Mouse (Mus musculus): ENCODE results near the gene Mrpl44.

Mrpl44 gene

GRCm38 (mm10) chr1:79775927-79776458 is at the start of gene Mrpl44, which contains the start of gene Wdfy1:
Gene Mrpl44 (plus strand): TSS chr1:79776018.
Gene Wdfy1 (minus strand): TSS chr1:79776143.
- DNase-seq (ENCODE audit: low spot score) = peak; percentile 94

GRCm38 (mm10) chr1:79734794-79735193 is 41.0 kb upstream of the Mrpl44 start:
- DNase-seq (ENCODE audit: low spot score) = no peak

DNA sequence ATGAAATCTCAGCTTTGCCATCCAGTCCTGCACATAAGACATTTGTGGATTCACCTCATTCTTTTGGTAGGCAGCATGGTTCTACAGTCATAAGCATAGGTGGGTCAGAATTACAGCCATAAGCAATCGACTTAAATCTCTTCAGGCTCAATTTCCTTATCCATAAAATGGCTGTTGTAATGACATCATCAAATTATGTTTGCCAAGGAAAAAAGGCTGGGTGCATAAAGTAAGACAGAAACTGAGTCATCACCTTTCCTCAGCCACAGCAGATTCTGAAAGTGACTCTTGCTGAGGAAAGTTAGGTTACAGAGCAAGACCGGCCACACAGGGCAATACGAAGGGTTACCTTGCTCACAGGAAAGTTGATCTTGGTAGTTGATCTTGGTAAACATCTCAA is 39.4 kb upstream of the Mrpl44 start:
- no peak for DNase-seq (ENCODE audit: low spot score)

GRCm38 (mm10) chr1:79739726-79740125 is 36.1 kb upstream of the Mrpl44 start:
- no peak for DNase-seq (ENCODE audit: low spot score)

DNA sequence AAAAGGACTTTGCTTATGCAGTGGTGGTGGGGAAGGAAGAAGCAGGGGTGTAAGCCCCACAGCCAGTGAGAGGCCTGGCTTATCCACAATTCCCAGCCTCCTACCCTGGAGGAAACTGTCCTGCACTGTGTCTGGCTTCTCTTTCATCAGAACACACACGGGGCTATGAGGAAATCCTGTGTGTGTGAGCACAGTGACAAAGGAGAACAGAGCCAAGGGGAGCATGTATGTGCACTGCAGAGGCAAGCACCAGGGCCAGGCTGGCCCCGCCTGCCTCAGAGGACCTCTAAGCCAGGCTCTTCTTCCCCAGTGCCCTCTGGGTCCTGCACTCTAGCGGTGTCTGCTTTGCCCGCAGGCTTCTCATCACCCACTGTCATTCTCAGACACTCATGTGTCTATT is 34.8 kb upstream of the Mrpl44 start:
- DNase-seq (ENCODE audit: low spot score) = no peak

DNA sequence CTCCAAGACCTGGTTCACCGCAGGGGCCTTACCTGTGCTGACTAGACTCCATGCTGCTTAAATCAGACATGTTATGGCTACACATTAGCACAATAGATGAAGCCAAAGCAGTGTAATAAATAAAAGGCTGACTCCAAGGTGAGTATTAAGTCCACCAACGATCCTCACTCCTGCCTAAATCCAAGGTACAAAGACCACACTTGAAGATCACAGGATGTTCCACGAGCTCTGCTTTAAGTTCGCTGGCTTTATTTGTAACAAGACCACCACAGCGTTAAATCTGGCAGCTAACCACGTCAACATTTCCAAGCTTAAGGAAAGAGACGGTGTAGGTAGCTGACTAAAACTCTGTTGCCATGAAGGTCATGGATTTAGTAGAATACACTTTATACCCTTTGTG is 32.9 kb upstream of the Mrpl44 start:
- no peak for DNase-seq (ENCODE audit: low spot score)

DNA sequence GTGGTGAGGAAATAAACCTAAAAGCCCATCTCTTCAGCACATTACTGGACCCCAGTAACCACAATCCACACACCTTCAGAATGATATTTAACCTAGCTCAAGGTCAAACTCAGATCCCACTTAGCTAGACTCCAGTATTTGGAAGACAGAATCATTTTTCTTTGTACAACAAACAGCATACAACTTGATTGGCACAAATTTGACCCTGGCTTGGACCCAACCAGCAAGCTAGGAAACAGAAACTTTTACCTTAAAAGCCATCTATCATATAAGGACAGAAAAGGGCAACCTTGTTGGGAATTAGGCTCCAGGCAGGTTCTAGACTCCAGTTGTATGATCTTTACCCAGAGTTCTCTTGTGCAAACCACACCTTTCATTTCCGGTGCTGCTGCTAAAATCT is 32.4 kb upstream of the Mrpl44 start:
- DNase-seq (ENCODE audit: low spot score) = no peak

DNA sequence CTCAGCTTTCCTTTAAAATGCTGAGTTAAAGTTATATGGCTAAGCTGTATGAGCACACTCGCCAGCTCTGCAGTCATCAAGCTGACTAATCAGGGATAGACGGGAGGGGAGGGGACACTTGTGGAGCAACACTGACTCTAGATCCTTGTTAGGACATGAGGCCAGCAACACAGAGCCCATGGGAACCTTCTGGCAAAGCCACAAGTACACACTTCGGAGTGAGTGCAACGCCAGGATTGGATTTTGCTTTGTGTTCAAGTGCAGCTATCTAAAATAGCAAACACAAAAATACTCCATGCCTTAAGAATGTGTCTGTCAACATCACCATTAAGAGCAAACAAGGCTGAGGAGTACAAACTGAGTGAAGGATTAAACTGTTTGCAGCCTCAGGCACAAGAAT is 29.8 kb upstream of the Mrpl44 start:
- DNase-seq (ENCODE audit: low spot score) = no peak

- DNase-seq (ENCODE audit: low spot score) = no peak
Measured at GRCm38 (mm10) chr1:79751186-79751585, 24.6 kb upstream of the Mrpl44 start.

DNA sequence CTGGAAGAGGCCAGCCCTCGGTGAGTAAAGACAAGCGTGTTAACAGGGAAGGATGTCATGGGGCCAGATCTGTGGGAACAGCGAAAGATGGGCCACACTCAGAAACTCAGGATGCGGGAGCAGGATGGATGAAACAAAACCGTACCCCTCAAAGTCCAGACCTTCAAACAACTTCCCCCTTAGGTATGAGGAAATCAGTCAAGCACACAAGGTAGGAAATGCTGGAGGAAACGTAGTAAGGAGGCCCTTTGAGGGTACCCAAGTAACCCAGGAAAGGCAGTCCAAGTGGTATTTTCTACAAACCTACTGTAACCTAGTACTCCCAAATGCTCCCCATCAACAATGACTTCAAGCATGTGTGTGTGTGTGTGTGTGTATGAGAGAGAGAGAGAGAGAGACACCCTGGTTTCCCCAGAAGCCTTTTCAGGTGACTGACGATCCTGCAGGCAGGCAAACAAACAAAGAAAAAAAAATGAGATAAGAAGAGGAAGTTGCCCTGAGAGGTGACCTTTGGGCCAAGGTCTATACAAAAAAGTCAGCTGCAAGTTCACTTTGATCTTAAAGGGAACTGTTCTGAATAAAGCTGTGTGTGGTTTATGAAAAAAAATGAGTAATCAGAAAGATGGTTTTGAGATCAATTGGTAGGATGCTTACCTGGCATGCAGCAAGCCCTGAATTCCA is 23.7 kb upstream of the Mrpl44 start:
- DNase-seq (ENCODE audit: low spot score) = no peak

DNA sequence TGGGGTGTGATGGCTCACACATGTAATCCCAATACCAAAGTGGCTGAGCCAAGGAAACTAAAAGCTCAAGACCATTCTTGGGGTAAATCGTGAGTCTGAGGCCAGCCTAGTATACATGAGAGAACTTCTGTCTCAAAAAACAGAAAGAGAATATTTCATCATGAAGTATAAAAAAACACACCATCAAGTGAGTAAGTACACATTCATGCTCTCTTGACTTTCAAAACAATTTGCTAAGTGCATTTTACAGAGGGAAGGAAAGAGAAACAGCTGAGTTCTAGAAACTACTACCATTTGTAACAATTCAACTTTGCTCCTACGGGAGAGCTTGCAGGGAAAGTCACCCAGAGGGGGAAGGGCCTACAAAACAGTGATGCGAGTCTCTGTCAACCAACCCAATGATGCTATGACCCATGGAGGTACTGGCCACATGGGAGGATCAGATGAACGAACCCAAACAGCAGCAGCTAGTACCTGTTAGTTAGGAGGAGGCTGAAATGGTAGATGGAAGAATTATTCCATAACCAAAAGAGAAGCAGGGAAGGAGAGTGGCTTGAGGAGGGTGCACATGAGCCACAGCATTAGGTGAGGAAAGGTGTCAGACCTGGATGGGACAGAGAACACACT is 23.0 kb upstream of the Mrpl44 start:
- no peak for DNase-seq (ENCODE audit: low spot score)

DNA sequence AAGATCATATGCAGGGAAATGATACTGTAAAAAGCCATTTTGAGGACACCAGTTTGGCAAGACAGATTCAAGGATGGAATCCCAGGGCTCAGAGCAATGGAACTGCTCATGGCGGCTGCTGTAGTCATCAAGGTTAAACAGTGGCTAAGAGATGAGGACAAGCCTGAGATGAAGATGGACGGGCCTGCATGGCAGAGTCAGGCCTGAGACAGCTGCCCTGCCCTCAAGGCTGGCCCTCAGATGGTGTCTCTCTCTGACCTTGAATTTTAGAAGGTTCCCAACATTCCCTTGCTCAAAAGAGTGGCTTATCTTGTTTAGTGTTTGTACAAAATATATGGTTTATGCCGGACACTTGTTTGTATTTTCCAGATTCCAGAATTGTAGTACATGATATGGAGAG is 22.4 kb upstream of the Mrpl44 start:
- no peak for DNase-seq (ENCODE audit: low spot score)

- DNase-seq (ENCODE audit: low spot score) = no peak
Measured at GRCm38 (mm10) chr1:79754936-79755335, 20.9 kb upstream of the Mrpl44 start.

GRCm38 (mm10) chr1:79755376-79755775 is 20.4 kb upstream of the Mrpl44 start:
- DNase-seq (ENCODE audit: low spot score) = no peak

DNA sequence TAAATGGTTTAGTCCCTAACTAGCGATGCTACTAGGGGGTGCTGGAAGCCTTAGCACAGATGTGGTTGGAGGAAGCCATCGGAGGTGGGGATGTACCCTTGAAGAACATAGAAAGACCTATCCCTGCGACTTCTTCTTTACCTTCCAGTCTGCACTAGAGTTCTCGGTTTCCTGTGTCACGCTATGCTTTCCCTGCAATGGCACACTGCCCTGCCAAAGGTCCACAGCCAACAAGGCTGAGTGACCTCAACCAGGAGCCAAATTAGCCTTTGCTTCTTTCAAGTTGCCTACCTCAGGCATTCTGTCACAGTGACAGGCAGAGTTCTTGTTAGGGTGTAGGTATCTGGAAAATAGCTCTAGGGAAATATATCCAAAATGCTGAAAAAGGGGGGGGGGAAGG is 19.4 kb upstream of the Mrpl44 start:
- DNase-seq (ENCODE audit: low spot score) = no peak

DNA sequence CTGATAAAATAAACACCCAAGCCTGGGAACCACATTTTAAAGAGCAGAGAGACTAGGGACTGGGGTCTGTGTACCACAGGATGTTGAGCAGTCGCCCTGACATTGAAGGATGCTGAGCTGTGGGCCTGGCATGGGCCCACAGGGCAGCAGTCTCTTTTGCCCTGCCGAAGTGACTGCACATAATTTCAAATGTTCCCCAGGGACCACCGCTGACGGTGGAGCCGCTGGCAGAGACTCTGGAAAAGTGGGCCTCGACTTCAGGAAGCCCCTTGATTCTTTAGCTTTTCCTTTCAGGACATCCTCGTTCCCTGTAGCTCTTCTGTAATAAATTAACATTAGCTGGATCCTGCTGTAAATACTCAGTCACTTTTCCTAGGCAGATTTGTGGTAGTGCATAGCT is 18.7 kb upstream of the Mrpl44 start:
- DNase-seq (ENCODE audit: low spot score) = no peak

- no peak for DNase-seq (ENCODE audit: low spot score)
Measured at GRCm38 (mm10) chr1:79757597-79757996, 18.2 kb upstream of the Mrpl44 start.

DNA sequence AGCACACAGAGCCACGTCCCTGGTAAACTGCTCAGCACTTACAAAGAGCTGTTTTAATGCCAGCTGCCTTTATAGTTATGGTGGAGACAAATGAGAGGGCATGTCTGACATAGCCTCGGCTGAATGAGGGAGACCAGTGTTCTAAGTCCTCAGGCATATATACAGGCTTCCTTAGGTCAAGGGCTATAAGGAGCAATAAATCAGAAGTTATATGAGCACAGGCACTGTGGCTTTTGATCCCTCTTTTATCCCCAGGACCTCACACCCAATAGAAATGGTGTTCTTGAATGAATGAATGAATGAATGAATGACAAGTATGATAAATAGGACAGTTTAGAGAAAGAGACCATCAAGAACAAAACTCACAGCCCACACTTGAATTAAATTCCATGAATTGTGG is 16.8 kb upstream of the Mrpl44 start:
- DNase-seq (ENCODE audit: low spot score) = no peak

DNA sequence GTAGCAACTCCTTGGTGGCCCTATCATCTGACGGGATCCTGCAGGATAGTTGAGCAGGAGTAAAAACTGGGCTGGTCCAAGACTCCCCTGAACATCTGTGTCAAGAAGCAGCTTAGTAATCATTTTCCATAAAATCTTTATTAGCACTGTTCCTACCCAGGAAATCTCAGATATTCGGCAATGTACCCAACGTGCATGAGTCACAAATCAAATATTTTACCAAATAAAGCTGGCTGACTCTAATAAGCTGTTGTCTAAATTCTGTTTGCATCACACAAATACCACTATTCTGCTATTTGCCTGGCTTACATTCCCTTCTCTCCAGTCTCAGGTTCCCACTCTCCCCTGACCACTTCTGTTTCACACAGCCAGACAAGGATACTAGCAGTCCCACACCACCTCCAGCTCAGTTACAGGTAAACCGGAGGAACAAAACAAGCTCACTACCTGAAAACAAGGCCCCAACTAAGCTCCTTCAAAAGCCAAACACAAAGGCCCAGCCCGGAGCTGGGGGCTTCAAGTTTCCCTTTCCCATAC is 16.3 kb upstream of the Mrpl44 start:
- DNase-seq (ENCODE audit: low spot score) = no peak

- peak; percentile 26 for DNase-seq (ENCODE audit: low spot score)
Measured at GRCm38 (mm10) chr1:79760656-79761055, 15.2 kb upstream of the Mrpl44 start.

GRCm38 (mm10) chr1:79761106-79761916 is 14.5 kb upstream of the Mrpl44 start:
- peak; percentile 82 for DNase-seq (ENCODE audit: low spot score)

GRCm38 (mm10) chr1:79761917-79762271 is 13.9 kb upstream of the Mrpl44 start:
- no peak for DNase-seq (ENCODE audit: low spot score)

All from testis, postnatal 14 days (tissue).